Mouse (Mus musculus) cortical plate, adult 2 months (tissue): Measurements from ENCODE around the gene Khdc1c. TPM values are rescaled to one million over a fixed set of nuclear protein-coding genes. Genes with fewer than 3 reads are reported as not detected.
A peak's percentile ranks its signal among the peaks of the same experiment; 100 is the strongest.
"Not testable (repeated sequence)": the region's sequence is repeated elsewhere in the genome, so short reads cannot be mapped to it uniquely, and the experiment has no call there.

ENCODE experiments used
- H3K27ac ChIP-seq: fragments of 200-500 bp; 2 replicates; pipeline ENCODE4 v1.5.1; 2012; ENCODE audit warnings: low read length, control low read depth, inconsistent platforms; ENCODE audit not compliant: insufficient read depth
- H3K4me1 ChIP-seq: fragments of 200-500 bp; 2 replicates; pipeline ENCODE4 v1.6.1; 2011; ENCODE audit warnings: low read length; ENCODE audit not compliant: control insufficient read depth, insufficient read depth
- H3K4me3 ChIP-seq: fragments of 200-500 bp; 2 replicates; pipeline ENCODE4 v1.5.1; 2011; ENCODE audit warnings: mild to moderate bottlenecking, low read length, control low read depth; ENCODE audit not compliant: insufficient read depth
- CTCF ChIP-seq: fragments of 200-500 bp; IDR thresholded peaks from 2 replicates; pipeline ENCODE4 v1.5.1; 2011; ENCODE audit warnings: mild to moderate bottlenecking, control low read depth, low read length; ENCODE audit not compliant: insufficient read depth; ENCODE audit errors: extremely low read depth
- POLR2A ChIP-seq: fragments of 200-500 bp; IDR thresholded peaks from 2 replicates; pipeline ENCODE4 v1.6.1; 2011; ENCODE audit warnings: mild to moderate bottlenecking, low read length, control low read depth; ENCODE audit not compliant: insufficient read depth; ENCODE audit errors: extremely low read depth
- polyA plus RNA-seq: library from polyadenylated mRNA; depleted of rRNA; stranded (reverse); fragments of >200 nt; gene quantifications from 2 replicates; pipeline ENCODE4 v1.2.3, GENCODE M21; 2012; rRNA removed

Gene Khdc1c
- polyA plus RNA-seq, 1 experiment = not detected

DNA sequence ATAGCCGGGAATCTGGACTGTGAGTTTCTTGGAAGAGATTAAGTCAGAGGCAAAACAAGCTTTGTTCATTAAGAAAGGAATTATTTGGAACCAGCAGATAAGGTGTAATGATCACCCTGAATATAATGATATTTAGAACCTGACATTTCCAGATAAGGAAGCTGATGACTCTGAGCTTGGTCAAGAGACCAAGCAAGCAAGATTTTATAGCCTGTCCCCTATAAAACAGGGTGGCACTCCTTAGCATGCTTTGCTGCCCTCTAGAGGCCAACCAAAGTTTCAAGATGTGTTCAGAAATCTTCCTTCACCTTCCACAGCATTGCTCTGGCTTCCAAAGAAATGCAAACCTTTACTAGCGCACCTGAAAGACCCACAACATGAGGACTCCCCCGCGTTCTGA, 23.9 kb upstream of the Khdc1c start:
- Histone ChIP-seq H3K4me3 (no peak overlapping the region), H3K4me1 (no peaks in the 10 kb centered on the region), H3K27ac (no peak overlapping the region)
- no peak for TF ChIP-seq POLR2A
- TF ChIP-seq CTCF = peak; percentile 76

DNA sequence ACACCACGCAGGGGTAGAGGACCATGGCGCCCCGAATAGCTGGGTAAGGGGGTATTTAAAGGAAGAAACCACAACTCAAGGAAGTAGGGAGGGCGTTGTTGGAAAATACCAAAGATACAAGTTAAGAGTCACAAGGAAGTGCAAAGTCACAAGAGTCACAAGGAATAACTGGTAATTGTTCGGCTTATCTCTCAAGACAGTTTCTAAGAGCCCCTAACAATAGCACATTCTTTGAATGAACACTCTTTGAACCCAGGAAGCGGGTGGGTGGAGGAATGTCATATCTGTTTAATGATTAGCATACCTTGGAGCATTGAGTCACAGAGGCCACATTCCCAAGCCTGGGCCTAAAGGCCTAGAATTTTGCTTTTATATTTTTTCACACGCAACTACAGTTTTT, 23.4 kb upstream of the Khdc1c start:
- H3K27ac ChIP-seq, H3K4me1 ChIP-seq, H3K4me3 ChIP-seq: not testable (repeated sequence)

DNA sequence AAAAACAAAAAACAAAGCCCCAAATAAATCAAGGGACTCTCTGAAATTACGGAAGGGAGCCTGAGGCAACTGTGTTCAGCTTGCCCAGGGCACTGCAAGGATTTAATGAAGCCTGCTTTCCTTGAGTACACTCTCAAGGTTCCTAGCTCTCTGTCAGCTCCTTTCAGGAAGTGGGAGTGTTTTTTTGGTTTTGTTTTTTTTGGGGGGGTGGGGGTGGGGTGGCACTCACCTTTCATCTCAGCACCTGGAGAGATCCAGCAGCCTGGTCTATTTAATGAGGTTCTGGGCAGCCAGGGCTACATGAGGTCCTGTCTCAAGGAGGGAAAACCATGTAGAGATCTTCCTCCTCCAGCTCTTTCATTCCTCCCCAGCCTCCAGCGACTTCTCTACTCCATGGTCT, 18.8 kb upstream of the Khdc1c start, which contains the start of gene Khdc1a:
Khdc1a (plus strand) TSS at position 301 of the 400 bp plus-strand sequence.
- no peak within 1 kb of the TSS for H3K4me3 ChIP-seq
- TF ChIP-seq POLR2A = no peak
- no peak for TF ChIP-seq CTCF
- no peaks in the 10 kb centered on the region for H3K4me1 ChIP-seq
- H3K27ac ChIP-seq = no peak within 1 kb of the TSS

DNA sequence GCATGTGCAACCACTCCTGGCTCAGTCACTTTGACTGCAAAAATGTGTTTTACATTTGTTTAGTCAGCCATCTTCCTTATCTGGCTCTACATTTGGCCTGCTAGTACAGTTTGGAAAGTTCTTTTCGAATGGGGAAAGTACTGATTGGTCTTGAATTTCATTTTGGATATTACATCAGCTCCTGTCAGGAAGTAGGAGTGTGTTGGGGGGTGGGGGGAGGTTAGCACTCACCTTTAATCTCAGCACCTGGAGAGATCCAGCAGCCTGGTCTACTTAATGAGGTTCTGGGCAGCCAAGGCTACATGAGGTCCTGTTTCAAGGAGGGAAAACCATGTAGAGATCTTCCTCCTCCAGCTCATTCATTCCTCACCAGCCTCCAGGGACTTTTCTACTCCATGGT, 15.1 kb downstream of the Khdc1c start, which contains the start of gene Khdc1b:
Khdc1b (plus strand) TSS at position 301 of the 400 bp plus-strand sequence.
- H3K4me1 ChIP-seq = no peaks in the 10 kb centered on the region
- no peak for TF ChIP-seq CTCF
- no peak for TF ChIP-seq POLR2A
- no peak within 1 kb of the TSS for H3K4me3 ChIP-seq
- no peak within 1 kb of the TSS for H3K27ac ChIP-seq

DNA sequence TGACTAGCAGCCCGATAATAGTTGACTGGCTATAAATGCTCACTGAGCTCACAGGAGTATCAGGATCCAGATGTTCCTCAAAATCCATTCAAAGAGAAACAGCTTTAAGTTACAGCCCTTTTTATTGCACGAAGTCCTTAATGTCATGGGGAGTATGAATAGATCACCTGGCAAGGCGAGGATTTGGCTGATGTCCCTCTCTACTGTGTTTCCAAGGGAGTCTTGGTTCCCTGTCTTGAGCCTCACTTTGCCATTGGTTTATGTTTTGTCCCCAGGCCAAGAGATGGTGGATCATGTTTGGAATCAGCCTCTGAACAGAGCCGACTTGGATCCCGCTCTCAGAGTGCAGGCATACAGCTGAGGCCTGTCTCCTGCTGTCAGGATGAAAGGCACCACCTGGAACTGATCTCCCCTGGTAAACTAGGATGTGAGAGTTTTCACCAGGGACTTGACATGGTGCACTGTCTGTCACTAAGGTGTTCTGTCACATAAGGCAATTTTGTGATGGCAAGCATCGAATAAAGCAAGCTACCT, 23.1 kb downstream of the Khdc1c start:
- no peak overlapping the region for H3K27ac ChIP-seq
- H3K4me3 ChIP-seq = no peak overlapping the region
- no peaks in the 10 kb centered on the region for H3K4me1 ChIP-seq
- TF ChIP-seq POLR2A = no peak
- TF ChIP-seq CTCF = no peak

DNA sequence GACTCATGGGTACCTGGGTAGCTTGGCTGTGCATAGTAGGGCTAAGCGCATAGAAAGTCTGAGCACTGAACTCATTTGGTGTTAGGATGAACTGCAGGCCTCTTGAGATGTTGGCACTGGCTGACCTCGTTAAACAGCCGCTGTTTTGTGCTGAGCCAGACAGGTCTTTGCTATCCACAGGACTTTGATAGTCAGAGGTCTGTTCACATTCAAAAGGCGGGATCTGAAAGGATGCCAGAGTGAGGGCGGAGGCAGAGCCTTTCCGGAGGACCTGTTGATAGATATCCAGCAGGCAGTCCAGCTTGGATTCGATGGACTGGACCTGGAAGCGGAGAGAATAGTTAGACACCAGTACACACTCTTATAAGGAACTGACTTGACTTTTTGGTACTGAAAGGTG, 34.7 kb downstream of the Khdc1c start:
- no peak for TF ChIP-seq POLR2A
- no peak for TF ChIP-seq CTCF
- H3K4me3 ChIP-seq = no peak overlapping the region
- no peaks in the 10 kb centered on the region for H3K4me1 ChIP-seq

DNA sequence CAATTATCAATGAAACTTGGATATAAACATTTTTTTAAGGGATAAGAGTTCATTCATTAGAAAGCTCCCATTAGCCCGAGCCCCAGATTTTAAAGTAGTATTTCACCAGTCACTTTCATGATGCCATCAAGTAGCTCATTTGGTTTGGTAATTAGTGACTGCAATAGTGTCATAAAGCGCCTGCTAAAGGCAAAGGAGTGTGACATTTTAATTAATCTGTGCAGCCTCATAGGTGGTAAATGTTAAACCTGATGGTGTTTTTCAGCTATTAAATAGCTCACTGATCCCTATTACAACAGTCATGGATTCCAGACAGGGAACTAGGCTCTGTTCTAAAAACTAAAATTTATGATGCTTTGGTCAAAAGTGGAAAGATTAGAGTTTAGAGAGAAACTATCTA, 39.1 kb downstream of the Khdc1c start:
- peaks cover 2% of the 10 kb centered on the region; the same call in 1 of the 2 replicates for H3K4me1 ChIP-seq
- H3K27ac ChIP-seq = no peak overlapping the region
- TF ChIP-seq POLR2A (no peak), CTCF (no peak)
- no peak overlapping the region for H3K4me3 ChIP-seq

More for the DNA sequence above, 34.7 kb downstream of the Khdc1c start:
- H3K27ac ChIP-seq = no peak overlapping the region

DNA sequence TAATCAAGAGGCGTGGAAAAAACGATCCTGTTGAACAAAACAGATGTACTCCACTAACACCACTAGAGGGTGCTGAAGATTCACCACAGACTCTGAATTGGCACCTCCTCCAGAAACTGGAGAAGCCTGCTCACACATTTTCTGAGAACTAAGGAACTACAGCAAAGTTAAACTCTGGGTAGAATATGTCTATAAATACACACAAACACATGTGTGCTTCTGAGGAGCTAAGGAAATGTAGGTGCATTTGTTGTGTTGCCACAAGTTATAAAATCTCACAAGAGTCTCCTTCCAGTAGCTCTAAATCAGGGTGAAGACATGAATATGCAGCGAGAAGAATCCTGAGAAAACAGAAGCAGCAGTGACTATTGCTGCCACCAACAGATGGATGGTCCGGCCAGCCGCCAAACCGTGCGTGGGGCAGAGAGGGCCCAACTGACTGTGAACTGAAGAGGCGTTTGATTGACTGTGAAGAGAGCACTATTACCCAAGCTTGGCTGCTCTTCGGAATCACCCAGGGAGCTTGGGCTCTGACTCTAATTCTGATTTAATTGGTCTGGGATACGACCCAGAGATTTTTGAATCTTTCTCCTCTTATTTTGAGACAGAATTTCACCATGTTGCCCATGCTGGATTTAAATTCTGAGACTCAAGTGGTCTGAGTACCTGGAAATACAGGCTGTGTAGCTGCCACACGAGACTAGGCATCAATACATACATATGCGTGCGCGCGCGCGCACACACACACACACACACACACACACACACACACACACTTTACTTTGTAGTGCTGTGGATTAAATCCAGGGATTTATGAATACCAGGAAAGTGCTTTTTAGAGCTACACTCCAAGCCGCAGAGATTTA, 43.4 kb downstream of the Khdc1c start:
- Histone ChIP-seq H3K4me1 (peaks cover 3% of the 10 kb centered on the region; the same call in 1 of the 2 replicates), H3K4me3 (no peak overlapping the region), H3K27ac (no peak overlapping the region)
- peak; percentile 78 for TF ChIP-seq CTCF
- no peak for TF ChIP-seq POLR2A

DNA sequence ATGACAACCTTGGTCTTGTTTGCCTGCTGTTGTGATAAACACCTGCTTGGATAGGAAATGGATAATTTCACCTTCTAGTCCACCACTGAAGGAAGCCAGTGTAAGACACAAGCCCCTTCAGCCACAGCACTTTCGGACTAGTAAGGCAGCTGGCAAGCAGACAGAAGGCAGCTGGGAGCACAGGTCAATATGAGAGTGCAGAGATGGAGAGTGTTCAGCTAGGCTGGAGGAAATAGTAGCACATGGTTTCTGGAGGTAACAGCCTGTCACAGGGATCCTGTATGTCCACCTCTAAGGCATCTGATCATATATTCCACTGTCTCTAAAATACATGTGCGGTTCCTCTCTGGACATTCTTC, 44.0 kb downstream of the Khdc1c start:
- no peak overlapping the region for H3K27ac ChIP-seq
- H3K4me1 ChIP-seq = peaks cover 3% of the 10 kb centered on the region; the same call in 1 of the 2 replicates
- H3K4me3 ChIP-seq = no peak overlapping the region
- no peak for TF ChIP-seq CTCF
- TF ChIP-seq POLR2A = no peak

DNA sequence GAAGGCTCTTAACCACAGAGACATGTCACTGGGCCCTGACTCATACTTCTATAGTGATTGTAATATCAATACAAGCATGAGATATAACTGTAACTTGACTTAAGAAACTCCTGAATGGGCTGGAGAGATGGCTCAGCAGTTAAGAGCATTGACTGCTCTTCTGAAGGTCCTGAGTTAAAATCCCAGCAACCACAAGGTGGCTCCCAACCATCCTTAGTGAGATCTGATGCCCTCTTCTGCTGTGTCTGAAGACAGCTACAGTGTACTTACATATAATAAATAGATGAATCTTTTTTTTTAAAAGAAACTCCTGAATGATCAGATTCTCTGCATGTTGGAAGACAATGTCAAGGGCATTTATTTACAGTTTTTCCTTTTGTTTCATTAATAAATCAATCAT, 51.2 kb downstream of the Khdc1c start:
- H3K4me1 ChIP-seq = no peaks in the 10 kb centered on the region; the same call in 1 of the 2 replicates
- no peak overlapping the region for H3K4me3 ChIP-seq
- TF ChIP-seq POLR2A = no peak
- peak; percentile 42 for TF ChIP-seq CTCF
- H3K27ac ChIP-seq = no peak overlapping the region

Other genes starting within 250 kb of the Khdc1c start
- gene Tmem14a, start 149.8 kb upstream of the Khdc1c start, polyA plus RNA-seq = 69.6 and 70.2 TPM in 2 replicates
- gene Gsta3, start 127.7 kb upstream of the Khdc1c start, polyA plus RNA-seq = 3.4 and 3.5 TPM in 2 replicates
- gene Khdc1a, start 18.7 kb upstream of the Khdc1c start, polyA plus RNA-seq = not detected in 2 replicates
- not detected in 2 replicates for gene Khdc1b, start 15.2 kb downstream of the Khdc1c start, polyA plus RNA-seq